Mouse (Mus musculus) right cerebral cortex, adult 2 months (tissue): ENCODE results near the gene 9330182L06Rik.

Experiments
- DNase-seq, 2 experiments: peaks; one replicate each; pipeline ENCODE4 v3.0.0; 2021 to 2022; ENCODE audit warnings: low spot score in 2 of 2

Gene 9330182L06Rik

GRCm38 (mm10) chr5:9525507-9525906, 259.6 kb downstream of the 9330182L06Rik start:
- peak in 1 of 2 experiments; percentile 22 for DNase-seq
